Mouse (Mus musculus): Measurements from ENCODE around the gene Zmynd8.

DNA sequence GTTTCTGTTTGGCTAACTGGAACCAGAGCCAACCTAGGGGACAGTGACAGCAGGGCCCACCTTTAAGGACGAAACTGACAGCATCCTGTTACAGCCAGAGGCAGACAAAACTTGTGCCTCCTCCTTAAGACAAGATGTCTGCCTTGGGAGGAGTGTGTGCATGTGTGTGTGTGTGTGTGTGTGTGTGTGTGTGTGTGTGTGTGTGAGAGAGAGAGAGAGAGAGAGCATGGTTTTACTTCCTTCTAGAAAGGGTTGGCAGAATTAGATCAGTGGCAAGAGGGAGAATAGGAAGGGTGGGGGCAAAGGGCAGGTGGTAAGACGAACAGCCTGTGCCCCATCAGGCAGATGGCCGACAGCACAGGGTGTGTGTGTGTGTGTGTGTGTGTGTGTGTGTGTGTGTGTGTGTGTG is 10.0 kb downstream of the Zmynd8 start:
- no peak for TF ChIP-seq CTCF (IDR thresholded peaks at IDR 0.05; ENCODE audit: borderline replicate concordance, insufficient read depth, low read length)
- no peak for TF ChIP-seq POLR2A (IDR thresholded peaks at IDR 0.05; ENCODE audit: low read depth, low read length)

Measured in embryonic fibroblast, embryonic 13.5 days (primary cell).